Mouse (Mus musculus): ENCODE measurements around the gene Samd4b. TPM values are rescaled to one million over a fixed set of nuclear protein-coding genes. Genes with fewer than 3 reads are reported as not detected.

Gene Samd4b
- polyA plus RNA-seq (2012) = 95.5 and 118 TPM in 2 replicates

- TF ChIP-seq GATA1 (IDR thresholded peaks at IDR 0.05; ENCODE audit: low read length) = no peak
Measured at GRCm38 (mm10) chr7:28597642-28598446, at the start of gene Samd4b, which contains the start of gene Pak4. Samd4b (minus strand) TSS chr7:28598144. Pak4 (minus strand) TSS chr7:28598185.

- TF ChIP-seq GATA1 (IDR thresholded peaks at IDR 0.05; ENCODE audit: low read length) = no peak
Measured at GRCm38 (mm10) chr7:28647016-28647415, 49.1 kb upstream of the Samd4b start.

- no peak for TF ChIP-seq GATA1 (IDR thresholded peaks at IDR 0.05; ENCODE audit: low read length)
Measured at GRCm38 (mm10) chr7:28645947-28646475, 48.1 kb upstream of the Samd4b start.

GRCm38 (mm10) chr7:28645366-28645765, 47.4 kb upstream of the Samd4b start:
- TF ChIP-seq GATA1 (IDR thresholded peaks at IDR 0.05; ENCODE audit: low read length) = no peak

- no peak for TF ChIP-seq GATA1 (IDR thresholded peaks at IDR 0.05; ENCODE audit: low read length)
Measured at GRCm38 (mm10) chr7:28641546-28641945, 43.6 kb upstream of the Samd4b start.

GRCm38 (mm10) chr7:28637511-28637910, 39.6 kb upstream of the Samd4b start:
- no peak for TF ChIP-seq GATA1 (IDR thresholded peaks at IDR 0.05; ENCODE audit: low read length)

GRCm38 (mm10) chr7:28634128-28634527, 36.2 kb upstream of the Samd4b start:
- TF ChIP-seq GATA1 (IDR thresholded peaks at IDR 0.05; ENCODE audit: low read length) = no peak

- TF ChIP-seq GATA1 (IDR thresholded peaks at IDR 0.05; ENCODE audit: low read length) = no peak
Measured at GRCm38 (mm10) chr7:28631073-28631472, 33.1 kb upstream of the Samd4b start, which contains the start of gene Acp7. Acp7 (minus strand) TSS chr7:28631332.

GRCm38 (mm10) chr7:28624791-28625190, 26.8 kb upstream of the Samd4b start:
- no peak for TF ChIP-seq GATA1 (IDR thresholded peaks at IDR 0.05; ENCODE audit: low read length)

- TF ChIP-seq GATA1 (IDR thresholded peaks at IDR 0.05; ENCODE audit: low read length) = no peak
Measured at GRCm38 (mm10) chr7:28619098-28619715, 21.3 kb upstream of the Samd4b start.

- no peak for TF ChIP-seq GATA1 (IDR thresholded peaks at IDR 0.05; ENCODE audit: low read length)
Measured at GRCm38 (mm10) chr7:28605951-28606350, 8.0 kb upstream of the Samd4b start.

- no peak for TF ChIP-seq GATA1 (IDR thresholded peaks at IDR 0.05; ENCODE audit: low read length)
Measured at GRCm38 (mm10) chr7:28603136-28603535, 5.2 kb upstream of the Samd4b start.

GRCm38 (mm10) chr7:28601668-28602067, 3.7 kb upstream of the Samd4b start:
- no peak for TF ChIP-seq GATA1 (IDR thresholded peaks at IDR 0.05; ENCODE audit: low read length)

GRCm38 (mm10) chr7:28601029-28601428, 3.1 kb upstream of the Samd4b start:
- no peak for TF ChIP-seq GATA1 (IDR thresholded peaks at IDR 0.05; ENCODE audit: low read length)

GRCm38 (mm10) chr7:28598951-28599350, 1.0 kb upstream of the Samd4b start:
- TF ChIP-seq GATA1 (IDR thresholded peaks at IDR 0.05; ENCODE audit: low read length) = no peak

GRCm38 (mm10) chr7:28597277-28597570, 720 bp downstream of the Samd4b start:
- no peak for TF ChIP-seq GATA1 (IDR thresholded peaks at IDR 0.05; ENCODE audit: low read length)

All from G1E-ER4 (cell line).